In the genomic region with DNA sequence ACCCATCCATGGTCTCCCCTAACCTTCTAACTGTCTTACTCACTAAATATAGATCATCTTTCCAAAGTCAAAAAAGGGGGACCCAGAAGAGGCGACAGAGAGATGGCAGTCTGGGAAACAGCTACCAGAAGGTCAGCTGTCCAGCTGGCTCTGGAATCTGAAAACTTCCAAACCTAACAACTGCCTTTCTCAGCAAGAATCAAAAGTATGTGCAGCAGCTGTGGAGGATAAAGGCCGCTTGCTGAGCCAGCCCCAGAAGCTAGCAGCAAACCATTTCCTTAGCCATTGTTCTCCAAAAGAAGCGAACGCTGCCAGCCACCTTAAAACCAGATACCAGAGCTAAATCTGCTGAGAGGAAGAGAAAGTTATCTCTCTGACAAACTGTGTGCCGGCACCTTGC, we compare ENCODE assay signal across 9 mouse cellular contexts. TPM values are rescaled to one million over a fixed set of nuclear protein-coding genes. Genes with fewer than 3 reads are reported as not detected.
DNase-seq lines count a peak whose midpoint lies in the region; ATAC-seq and TF ChIP-seq lines count a peak whose summit lies in the region.
"Had no signal": no experiment of that assay in that cellular context is flagged by ENCODE, and none has a peak within 500 bp of the region (broad histone marks: within the 10 kb centered on the region; RNA-seq: fewer than 3 reads in every experiment).

No protein-coding gene starts in this region.

- TF ChIP-seq POLR2A in ES-Bruce4 (IDR thresholded peaks at IDR 0.05; ENCODE audit: insufficient read depth, low read length), result no peak
- TF ChIP-seq POLR2A in limb, embryonic 14.5 days (IDR thresholded peaks at IDR 0.05; ENCODE audit: borderline replicate concordance, extremely low read depth, insufficient read depth, insufficient read length), result no peak

- peak; percentile 100 for TF ChIP-seq EP300 in ES-Bruce4 (IDR thresholded peaks at IDR 0.05; ENCODE audit: insufficient read depth, low read depth, low read length)

- no peak overlapping the region for H3K4me3 ChIP-seq in ES-Bruce4 (ENCODE audit: low read depth, low read length)
- no peak overlapping the region for H3K4me3 ChIP-seq in heart, embryonic 13.5 days
- no peak overlapping the region for H3K4me3 ChIP-seq in limb, embryonic 14.5 days (replicated peaks; ENCODE audit: low read length)
- H3K4me3 ChIP-seq: neural tube, embryonic 12.5 days had no signal

- DNase-seq in adipocyte (ENCODE audit: low spot score), result peak; percentile 15
- DNase-seq in limb, embryonic 14.5 days (ENCODE audit: low spot score), result peak; percentile 68
- no peak for DNase-seq in left cerebral cortex, adult 11 months (ENCODE audit: low spot score)
- no peak for DNase-seq in layer of hippocampus, adult 8-10 months (ENCODE audit: low spot score in 2 of 2)
- DNase-seq in urinary bladder, adult 18-20 months (ENCODE audit: low spot score in 2 of 2), result no peak

- 8% methylated on average over 5 of the region's 5 CpGs for WGBS in heart, embryonic 13.5 days
- WGBS in limb, embryonic 14.5 days, result 26% methylated on average over 5 of the region's 5 CpGs

- no peak for TF ChIP-seq CTCF in ES-Bruce4 (IDR thresholded peaks at IDR 0.05; ENCODE audit: low read depth, low read length)

- H3K4me2 ChIP-seq in heart, embryonic 13.5 days, result peak overlapping the region; percentile 37
- H3K4me2 ChIP-seq in limb, embryonic 14.5 days (replicated peaks; ENCODE audit: low read depth, low read length, severe bottlenecking), result no peak overlapping the region
- H3K4me2 ChIP-seq: neural tube, embryonic 12.5 days had no signal

- no peak for ATAC-seq in heart, embryonic 13.5 days (ENCODE audit: extremely low read depth, insufficient number of reproducible peaks, low FRiP score, low TSS enrichment)
- ATAC-seq in limb, embryonic 14.5 days (ENCODE audit: low FRiP score, low read depth), result peak; percentile 78
- ATAC-seq in megakaryocyte, adult 5-6 weeks (ENCODE audit: poor library complexity, severe bottlenecking), result no peak

- no peaks in the 10 kb centered on the region for H3K27me3 ChIP-seq in ES-Bruce4 (ENCODE audit: control insufficient read depth, insufficient read depth, low read length, poor library complexity, severe bottlenecking)
- H3K27me3 ChIP-seq in heart, embryonic 13.5 days (replicated peaks), result no peaks in the 10 kb centered on the region
- no peaks in the 10 kb centered on the region for H3K27me3 ChIP-seq in limb, embryonic 14.5 days (ENCODE audit: control insufficient read depth, insufficient read depth, low read length)
- H3K27me3 ChIP-seq: neural tube, embryonic 12.5 days had no signal

- H3K4me1 ChIP-seq in ES-Bruce4 (ENCODE audit: control insufficient read depth, insufficient read depth, low read length), result peaks cover 6% of the 10 kb centered on the region
- peaks cover 59% of the 10 kb centered on the region for H3K4me1 ChIP-seq in heart, embryonic 13.5 days
- peaks cover 17% of the 10 kb centered on the region; the same call in 1 of the 2 replicates for H3K4me1 ChIP-seq in limb, embryonic 14.5 days (ENCODE audit: control insufficient read depth, insufficient read depth, low read length)

- H3K27ac ChIP-seq in ES-Bruce4 (ENCODE audit: insufficient read depth, low read length), result peak overlapping the region; percentile 100
- peak overlapping the region; percentile 84 for H3K27ac ChIP-seq in heart, embryonic 13.5 days (replicated peaks)
- H3K27ac ChIP-seq in limb, embryonic 14.5 days (replicated peaks; ENCODE audit: low read depth, low read length), result peak overlapping the region; percentile 40; the same call in 1 of the 2 replicates
- H3K27ac ChIP-seq: neural tube, embryonic 12.5 days had no signal

- H3K9ac ChIP-seq in ES-Bruce4 (ENCODE audit: low read depth, poor library complexity, severe bottlenecking), result no peak overlapping the region
- H3K9ac ChIP-seq in heart, embryonic 13.5 days, result peak overlapping the region; percentile 61
- H3K9ac ChIP-seq in limb, embryonic 14.5 days (ENCODE audit: low read depth, low read length, severe bottlenecking), result no peak overlapping the region
- H3K9ac ChIP-seq: neural tube, embryonic 12.5 days had no signal

- no peaks in the 10 kb centered on the region for H3K36me3 ChIP-seq in ES-Bruce4 (ENCODE audit: control insufficient read depth, insufficient read depth, low read length, poor library complexity, severe bottlenecking)
- H3K36me3 ChIP-seq in heart, embryonic 13.5 days, result peaks cover 7% of the 10 kb centered on the region
- 0 out of 2 replicates have a peak, but pooled peaks cover 3% of the 10 kb centered on the region for H3K36me3 ChIP-seq in limb, embryonic 14.5 days (ENCODE audit: control insufficient read depth, insufficient read depth, low read length)
- H3K36me3 ChIP-seq: neural tube, embryonic 12.5 days had no signal

- no peaks in the 10 kb centered on the region; the same call in 1 of the 2 replicates for H3K9me3 ChIP-seq in ES-Bruce4 (replicated peaks; ENCODE audit: control insufficient read depth, insufficient read depth, low read length, poor library complexity, severe bottlenecking)
- H3K9me3 ChIP-seq in heart, embryonic 13.5 days, result no peaks in the 10 kb centered on the region
- no peaks in the 10 kb centered on the region for H3K9me3 ChIP-seq in limb, embryonic 14.5 days (ENCODE audit: control insufficient read depth, low read length)
- H3K9me3 ChIP-seq: neural tube, embryonic 12.5 days had no signal

RNA-seq across cellular contexts. Expression of a gene that starts 59.7 kb away (rescaled TPM):
- polyA plus RNA-seq in ES-Bruce4 (2011; ENCODE audit: insufficient read depth, insufficient read length, low read depth, missing spikeins), result 251 and 257 TPM in 2 replicates
- 43.7 and 44.6 TPM in 2 replicates for polyA plus RNA-seq in heart, embryonic 13.5 days (2015; fragmentation: Nextera tagmentation; extraction: Ambion mirVana)
- polyA plus RNA-seq in limb, embryonic 14.5 days (2012; rRNA removed), result 99.7 and 103 TPM in 2 replicates
- polyA plus RNA-seq in limb, embryonic 14.5 days (2014; fragmentation: Nextera tagmentation; extraction: Ambion mirVana), result 79.8 and 84.0 TPM in 2 replicates
- 130 and 137 TPM in 2 replicates for total RNA-seq in megakaryocyte, adult 5-6 weeks (2015)
- total RNA-seq in megakaryocyte, adult 5-6 weeks (2017), result 192 and 219 TPM in 2 replicates
- 100 to 1,000 TPM; 235 to 265 (median 249) TPM for total RNA-seq in layer of hippocampus, adult 8-10 months (2022)

Comparison
In these comparisons a context has a peak if more than half of its experiments do, and no peak if none do; other contexts are left out.
1. H3K27ac ChIP-seq: peak in every context shown above with its lines; median percentile 100 in ES-Bruce4; 84 in heart, embryonic 13.5 days; 40 in limb, embryonic 14.5 days.
2. DNase-seq: peak in adipocyte (single experiment) and limb, embryonic 14.5 days (single experiment); none in left cerebral cortex, adult 11 months (single experiment), layer of hippocampus, adult 8-10 months (0 of 2) and urinary bladder, adult 18-20 months (0 of 2).